Mouse (Mus musculus) neural tube, embryonic 11.5 days (tissue): ENCODE data around the gene Pde4a. TPM values are rescaled to one million over a fixed set of nuclear protein-coding genes. Genes with fewer than 3 reads are reported as not detected.
"Not testable (repeated sequence)": the region's sequence is repeated elsewhere in the genome, so short reads cannot be mapped to it uniquely, and the experiment has no call there.

ENCODE experiments used
- ATAC-seq: fragments of 200-750 bp; cut with Nextera tagmentation; 2 replicates; pipeline ENCODE4 v1.8.0; 2017; ENCODE audit warnings: moderate number of reproducible peaks, mild to moderate bottlenecking, moderate TSS enrichment, moderate library complexity; ENCODE audit not compliant: insufficient read depth, low FRiP score, low TSS enrichment
- DNase-seq: peaks from one replicate; pipeline ENCODE4 v3.0.0-alpha.2; 2015; ENCODE audit warnings: low spot score
- H3K27ac ChIP-seq: fragments of 300-500 bp; sonication (generic); 2 replicates; pipeline ENCODE4 v1.5.1; 2014; ENCODE audit warnings: low read depth, mild to moderate bottlenecking, low read length
- H3K27me3 ChIP-seq: fragments of 300-500 bp; sonication (generic); 2 replicates; pipeline ENCODE4 v1.6.1; 2014; ENCODE audit warnings: mild to moderate bottlenecking, low read length, mixed read lengths; ENCODE audit not compliant: control insufficient read depth, insufficient read depth
- H3K36me3 ChIP-seq: fragments of 300-500 bp; sonication (generic); 2 replicates; pipeline ENCODE4 v1.6.1; 2014; ENCODE audit warnings: mild to moderate bottlenecking, low read length, moderate library complexity, mixed read lengths; ENCODE audit not compliant: control insufficient read depth, insufficient read depth
- H3K4me1 ChIP-seq: fragments of 300-500 bp; sonication (generic); 2 replicates; pipeline ENCODE4 v1.6.1; 2014; ENCODE audit warnings: low read length, mixed read lengths; ENCODE audit not compliant: control insufficient read depth, insufficient read depth
- H3K4me2 ChIP-seq: fragments of 300-500 bp; sonication (generic); 2 replicates; pipeline ENCODE4 v1.6.1; 2014; ENCODE audit warnings: low read depth, mild to moderate bottlenecking, moderate library complexity
- H3K4me3 ChIP-seq: fragments of 300-500 bp; sonication (generic); 2 replicates; pipeline ENCODE4 v1.5.1; 2014; ENCODE audit warnings: low read depth, low read length
- H3K9ac ChIP-seq: fragments of 300-500 bp; sonication (generic); 2 replicates; pipeline ENCODE4 v1.6.1; 2014; ENCODE audit warnings: mild to moderate bottlenecking, low read length
- H3K9me3 ChIP-seq: fragments of 300-500 bp; sonication (generic); 2 replicates; pipeline ENCODE4 v1.6.1; 2016; ENCODE audit warnings: low read length; ENCODE audit not compliant: control insufficient read depth
- WGBS: fragments of 180-500 bp; shearing (Covaris S2); extraction: QIAGEN DNeasy Blood & Tissue Kit; methylation state at CpG from one replicate; pipeline ENCODE4 v1.1.7; 2014; 5-methylcytosine and 5-hydroxymethylcytosine counted together
- polyA plus RNA-seq: library from polyadenylated mRNA; unstranded; fragments of >200 nt; fragmentation: Nextera tagmentation; extraction: Ambion mirVana; gene quantifications from 2 replicates; pipeline ENCODE4 v1.2.1, GENCODE M21; 2014

Gene Pde4a
- polyA plus RNA-seq, 1 experiment from 2014 or later = 7.5 TPM

DNA sequence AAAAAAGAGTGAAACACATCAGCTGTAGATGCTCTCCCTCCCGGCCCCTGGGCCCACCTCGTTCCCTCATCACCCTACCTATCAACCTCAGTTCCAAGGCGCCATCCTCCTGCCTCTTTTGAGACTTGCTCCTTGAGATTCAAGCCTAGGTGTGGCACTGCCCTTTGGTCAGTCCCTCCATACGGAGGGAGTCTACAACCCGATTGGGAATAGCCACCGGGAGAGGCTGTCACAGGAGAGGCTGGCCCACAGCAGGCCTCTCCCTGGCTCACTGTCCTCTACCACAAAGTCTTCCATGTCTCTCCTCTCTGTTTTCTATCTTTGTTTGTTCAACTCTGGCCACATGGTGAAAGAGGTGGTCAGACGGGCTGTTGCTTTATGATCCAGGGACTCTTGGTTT, 46.1 kb downstream of the Pde4a start:
- H3K27me3 ChIP-seq = no peaks in the 10 kb centered on the region
- H3K27ac ChIP-seq = no peak overlapping the region
- no peaks in the 10 kb centered on the region for H3K9me3 ChIP-seq
- H3K9ac ChIP-seq = no peak overlapping the region
- H3K4me1 ChIP-seq = no peaks in the 10 kb centered on the region
- no peak for DNase-seq
- no peak for ATAC-seq
- H3K36me3 ChIP-seq = no peaks in the 10 kb centered on the region
- 84% methylated on average over 7 of the region's 7 CpGs for WGBS
- no peak overlapping the region for H3K4me2 ChIP-seq
- H3K4me3 ChIP-seq = no peak overlapping the region

GRCm38 (mm10) chr9:21213617-21214190, 48.2 kb downstream of the Pde4a start:
- Histone ChIP-seq H3K36me3 (no peaks in the 10 kb centered on the region), H3K4me1 (no peaks in the 10 kb centered on the region), H3K4me3 (no peak overlapping the region), H3K9ac (no peak overlapping the region), H3K27ac (no peak overlapping the region), H3K4me2 (no peak overlapping the region), H3K9me3 (no peaks in the 10 kb centered on the region), H3K27me3 (no peaks in the 10 kb centered on the region)
- ATAC-seq (no peak), DNase-seq (peak; percentile 62)
- 41% methylated on average over 7 of the region's 7 CpGs for WGBS

- Histone ChIP-seq H3K4me3 (no peak overlapping the region), H3K27me3 (no peaks in the 10 kb centered on the region), H3K36me3 (no peaks in the 10 kb centered on the region), H3K9ac (0 out of 2 replicates have a peak overlapping the region, but pooled peaks have one; percentile 30), H3K27ac (peak overlapping the region; percentile 35; the same call in 1 of the 2 replicates), H3K4me2 (no peak overlapping the region), H3K9me3 (no peaks in the 10 kb centered on the region), H3K4me1 (no peaks in the 10 kb centered on the region)
- peak; percentile 60 for DNase-seq
- WGBS = 63% methylated on average over 25 of the region's 25 CpGs
- ATAC-seq = 0 out of 2 replicates have a peak, but pooled peaks have one; percentile 24
Measured at GRCm38 (mm10) chr9:21216050-21216841, 50.7 kb downstream of the Pde4a start.

- H3K36me3 ChIP-seq = no peaks in the 10 kb centered on the region
- WGBS = 60% methylated on average over 3 of the region's 3 CpGs
- DNase-seq (no peak), ATAC-seq (no peak)
- H3K9ac ChIP-seq = no peak overlapping the region
- H3K4me3 ChIP-seq = no peak overlapping the region
- H3K4me2 ChIP-seq = no peak overlapping the region
- no peaks in the 10 kb centered on the region for H3K4me1 ChIP-seq
- H3K27me3 ChIP-seq = no peaks in the 10 kb centered on the region
- no peaks in the 10 kb centered on the region for H3K9me3 ChIP-seq
- H3K27ac ChIP-seq = no peak overlapping the region
Measured at GRCm38 (mm10) chr9:21219820-21220219, 54.3 kb downstream of the Pde4a start.

DNA sequence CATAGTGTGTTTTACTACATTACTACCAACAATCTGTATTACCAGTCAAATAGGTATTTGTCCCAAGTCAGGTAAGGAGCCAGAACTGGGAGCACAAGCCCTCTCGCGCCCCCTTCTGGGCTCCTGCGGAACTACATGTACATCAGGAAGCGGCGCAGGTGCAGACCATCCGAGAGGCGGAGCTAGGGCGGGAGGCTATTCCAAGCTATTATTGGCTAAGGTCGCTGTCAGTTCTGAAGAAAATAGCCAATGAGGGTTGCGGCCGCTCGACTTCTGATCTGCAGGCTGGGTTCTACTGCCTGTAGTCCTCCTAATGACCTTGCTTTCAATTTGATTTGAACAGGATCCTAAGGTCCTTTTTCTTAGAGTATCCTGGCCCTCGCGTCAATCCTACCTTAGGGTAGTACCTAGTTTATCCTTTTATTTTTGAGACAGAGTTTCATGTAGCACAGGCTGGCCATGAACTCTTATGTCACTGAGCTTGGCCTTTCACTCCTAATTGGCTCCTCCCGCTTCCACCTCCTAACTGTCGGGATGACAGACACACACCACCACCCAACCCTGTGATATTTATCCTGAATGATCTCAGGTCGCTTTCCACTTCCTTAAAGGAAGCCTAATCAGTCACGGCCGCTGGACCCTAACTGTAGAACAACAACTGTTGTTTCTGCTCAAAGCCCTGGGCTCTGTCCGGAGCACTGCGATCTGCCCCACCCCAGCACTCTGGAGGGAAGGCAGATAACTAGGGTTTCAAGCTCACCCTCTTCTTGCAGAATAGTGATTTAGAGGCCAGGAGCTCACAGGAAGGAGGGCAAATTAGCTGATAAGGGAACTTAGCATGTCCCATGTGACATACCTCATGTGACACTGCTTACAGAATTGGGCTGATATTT, 55.2 kb downstream of the Pde4a start:
- peak; percentile 83 for ATAC-seq
- peak; percentile 89 for DNase-seq
- Histone ChIP-seq H3K4me3 (0 out of 2 replicates have a peak overlapping the region, but pooled peaks have one; percentile 9), H3K9ac (no peak overlapping the region), H3K4me2 (peak overlapping the region; percentile 26), H3K4me1 (no peaks in the 10 kb centered on the region), H3K27me3 (no peaks in the 10 kb centered on the region), H3K27ac (no peak overlapping the region), H3K36me3 (no peaks in the 10 kb centered on the region), H3K9me3 (no peaks in the 10 kb centered on the region)
- WGBS = 15% methylated on average over 21 of the region's 21 CpGs

- H3K9me3 ChIP-seq = no peaks in the 10 kb centered on the region
- H3K27me3 ChIP-seq = no peaks in the 10 kb centered on the region
- no peak overlapping the region for H3K27ac ChIP-seq
- H3K4me2 ChIP-seq = no peak overlapping the region
- 21% methylated on average over 7 of the region's 7 CpGs for whole genome bisulfite sequencing
- DNase-seq (peak; percentile 44), ATAC-seq (no peak)
- no peaks in the 10 kb centered on the region for H3K4me1 ChIP-seq
- no peak overlapping the region for H3K4me3 ChIP-seq
- H3K36me3 ChIP-seq = no peaks in the 10 kb centered on the region
- no peak overlapping the region for H3K9ac ChIP-seq
Measured at GRCm38 (mm10) chr9:21221383-21221929, 55.9 kb downstream of the Pde4a start.

GRCm38 (mm10) chr9:21223490-21223889, 58.0 kb downstream of the Pde4a start:
- ATAC-seq, H3K9ac ChIP-seq, H3K4me1 ChIP-seq, H3K27me3 ChIP-seq, H3K4me2 ChIP-seq, H3K27ac ChIP-seq, DNase-seq, H3K36me3 ChIP-seq, H3K9me3 ChIP-seq, H3K4me3 ChIP-seq: not testable (repeated sequence)
- WGBS = 100% methylated on average over 1 of the region's 2 CpGs

DNA sequence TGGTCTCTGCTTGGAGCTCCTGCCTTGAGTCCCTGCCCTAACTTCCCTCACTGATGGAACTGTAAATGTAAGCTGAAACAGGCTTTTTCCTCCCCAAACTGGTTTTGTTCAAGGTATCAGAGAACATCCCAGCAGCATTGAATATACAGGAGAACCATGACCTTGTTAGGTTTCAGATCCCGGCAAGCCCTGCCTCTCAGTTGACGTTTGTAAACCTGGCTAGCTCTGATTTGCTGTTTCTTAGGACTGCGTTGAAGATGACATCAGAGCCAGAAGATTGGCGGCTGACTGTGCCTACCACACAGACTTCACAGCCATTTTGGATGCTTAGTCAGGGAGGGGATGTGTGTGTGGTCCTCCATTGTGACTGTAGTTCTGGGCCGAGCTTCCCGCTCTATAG, 58.4 kb downstream of the Pde4a start:
- Histone ChIP-seq H3K4me2 (no peak overlapping the region), H3K9me3 (no peaks in the 10 kb centered on the region), H3K4me1 (no peaks in the 10 kb centered on the region), H3K9ac (no peak overlapping the region), H3K27me3 (no peaks in the 10 kb centered on the region), H3K27ac (no peak overlapping the region), H3K36me3 (no peaks in the 10 kb centered on the region), H3K4me3 (no peak overlapping the region)
- ATAC-seq (no peak), DNase-seq (no peak)
- WGBS = 86% methylated on average over 6 of the region's 6 CpGs
